Mouse (Mus musculus) liver, embryonic 14.5 days (tissue): ENCODE measurements at regions not wholly inside any gene's neighbourhood (a gene's known extent, or its start where the extent isn't known, plus 50 kb on each side); places are given as distances from the start of the nearest gene placed in this dataset.

ENCODE experiments used
- CTCF ChIP-seq: IDR thresholded peaks from 2 replicates; pipeline ENCODE4 v1.5.1; 2016; ENCODE audit warnings: antibody characterized with exemption, low read depth, control low read depth
- EP300 ChIP-seq: IDR thresholded peaks from 2 replicates; pipeline ENCODE4 v1.6.1; 2016; ENCODE audit warnings: antibody characterized with exemption, low read depth

DNA sequence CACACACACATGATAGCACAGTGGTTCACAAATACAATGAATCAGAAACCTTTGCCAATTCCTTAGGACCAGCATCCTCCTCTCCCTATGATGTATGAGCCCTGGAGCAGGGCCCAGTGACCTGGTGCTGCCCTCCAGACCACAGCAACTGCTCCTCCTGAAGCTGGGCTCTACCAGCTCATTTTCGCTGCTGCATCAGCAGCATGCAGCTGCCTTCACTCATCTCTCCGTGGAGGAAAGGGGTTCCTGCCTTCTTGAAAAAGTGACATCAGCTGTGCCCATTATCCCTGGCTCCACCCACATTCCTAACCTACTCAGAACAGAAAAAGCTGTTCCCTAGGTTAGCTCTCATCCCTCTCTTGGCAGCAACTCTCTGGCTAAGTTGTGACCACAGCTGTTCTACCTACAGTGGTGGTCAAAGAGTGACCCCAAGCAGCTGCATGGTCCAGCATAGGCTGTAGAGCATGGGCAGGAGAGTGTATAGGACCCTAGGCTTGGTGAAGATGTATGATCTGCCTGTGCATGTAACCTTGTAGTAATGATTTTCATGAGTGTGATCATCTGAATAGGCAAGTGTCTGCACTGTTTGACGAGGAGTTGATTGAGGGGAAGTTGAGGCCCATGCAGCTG, 592.6 kb upstream of the Mpdz start:
- TF ChIP-seq CTCF (no peak), EP300 (no peak)
